Mouse (Mus musculus) heart, embryonic 12.5 days (tissue): ENCODE data around the gene Caskin2. TPM values are rescaled to one million over a fixed set of nuclear protein-coding genes. Genes with fewer than 3 reads are reported as not detected.

Source experiments
- ATAC-seq: fragments of 200-750 bp; cut with Nextera tagmentation; 2 replicates; pipeline ENCODE4 v1.8.0; 2017; ENCODE audit warnings: moderate TSS enrichment, moderate library complexity; ENCODE audit not compliant: insufficient number of reproducible peaks, low FRiP score
- H3K27ac ChIP-seq: fragments of 300-500 bp; sonication (generic); 2 replicates; pipeline ENCODE4 v1.5.1; 2016; ENCODE audit warnings: mild to moderate bottlenecking, moderate library complexity; ENCODE audit not compliant: poor library complexity, severe bottlenecking
- H3K27me3 ChIP-seq: fragments of 300-500 bp; sonication (generic); replicated peaks from 2 replicates; pipeline ENCODE4 v1.6.1; 2016; ENCODE audit warnings: mild to moderate bottlenecking, moderate library complexity
- H3K36me3 ChIP-seq: fragments of 300-500 bp; sonication (generic); 2 replicates; pipeline ENCODE4 v1.6.1; 2016; ENCODE audit warnings: mild to moderate bottlenecking, moderate library complexity
- H3K4me1 ChIP-seq: fragments of 300-500 bp; sonication (generic); replicated peaks from 2 replicates; pipeline ENCODE4 v1.6.1; 2016; ENCODE audit warnings: mild to moderate bottlenecking
- H3K4me2 ChIP-seq: fragments of 300-500 bp; sonication (generic); 2 replicates; pipeline ENCODE4 v1.6.1; 2016; ENCODE audit warnings: mild to moderate bottlenecking, moderate library complexity
- H3K4me3 ChIP-seq: fragments of 300-500 bp; sonication (generic); 2 replicates; pipeline ENCODE4 v1.5.1; 2016; ENCODE audit warnings: mild to moderate bottlenecking
- H3K9ac ChIP-seq: fragments of 300-500 bp; sonication (generic); 2 replicates; pipeline ENCODE4 v1.6.1; 2016; ENCODE audit warnings: mild to moderate bottlenecking, moderate library complexity
- H3K9me3 ChIP-seq: fragments of 300-500 bp; sonication (generic); replicated peaks from 2 replicates; pipeline ENCODE4 v1.6.1; 2016; ENCODE audit warnings: mild to moderate bottlenecking, moderate library complexity
- WGBS: fragments of 180-500 bp; shearing (Covaris S2); methylation state at CpG from one replicate; pipeline ENCODE4 v1.1.7; 2016; 5-methylcytosine and 5-hydroxymethylcytosine counted together
- polyA plus RNA-seq: library from polyadenylated mRNA; unstranded; fragments of >200 nt; fragmentation: Nextera tagmentation; extraction: Ambion mirVana; gene quantifications from 2 replicates; pipeline ENCODE4 v1.2.1, GENCODE M21; 2016

The Caskin2 gene
- polyA plus RNA-seq, 1 experiment from 2014 or later: 23.5 TPM

GRCm38 (mm10) chr11:115805005-115805404 is 8.4 kb downstream of the Caskin2 start:
- 79% methylated on average over 7 of the region's 7 CpGs for WGBS
- no peaks in the 10 kb centered on the region for H3K9me3 ChIP-seq
- ATAC-seq: no peak
- no peak overlapping the region for H3K27ac ChIP-seq
- peaks cover 78% of the 10 kb centered on the region for H3K36me3 ChIP-seq
- no peak overlapping the region for H3K4me2 ChIP-seq
- H3K4me1 ChIP-seq: peaks cover 37% of the 10 kb centered on the region
- H3K27me3 ChIP-seq: no peaks in the 10 kb centered on the region
- no peak overlapping the region for H3K9ac ChIP-seq
- H3K4me3 ChIP-seq: no peak overlapping the region

GRCm38 (mm10) chr11:115803072-115803709 is 10.2 kb downstream of the Caskin2 start:
- Histone ChIP-seq H3K27ac (no peak overlapping the region), H3K27me3 (no peaks in the 10 kb centered on the region), H3K36me3 (peaks cover 94% of the 10 kb centered on the region), H3K9ac (no peak overlapping the region), H3K4me2 (no peak overlapping the region), H3K4me1 (peaks cover 18% of the 10 kb centered on the region), H3K4me3 (no peak overlapping the region), H3K9me3 (no peaks in the 10 kb centered on the region)
- ATAC-seq: no peak
- 87% methylated on average over 24 of the region's 24 CpGs for WGBS

DNA sequence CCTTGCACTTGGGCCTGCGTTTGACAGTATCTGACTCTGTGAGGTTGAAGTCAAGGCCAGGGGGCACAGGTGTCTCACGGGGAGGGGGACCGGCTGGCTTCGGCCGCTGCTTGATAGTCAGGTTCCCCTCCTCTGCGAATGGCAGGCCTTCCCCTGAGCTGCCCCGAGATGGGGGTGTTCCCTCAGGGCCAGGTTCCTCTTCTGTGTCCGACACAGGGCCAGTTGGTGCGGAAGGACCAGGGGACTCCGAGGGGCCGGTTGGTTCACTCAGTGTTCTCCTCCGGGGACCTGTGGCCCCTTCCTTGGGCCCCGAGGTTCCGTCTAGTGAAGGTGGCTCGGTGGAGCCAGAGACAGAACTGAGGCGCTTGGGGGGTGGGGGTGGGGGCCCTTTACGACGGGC is 12.5 kb downstream of the Caskin2 start:
- H3K9me3 ChIP-seq: no peaks in the 10 kb centered on the region
- ATAC-seq: no peak
- no peak overlapping the region for H3K27ac ChIP-seq
- H3K9ac ChIP-seq: no peak overlapping the region
- no peaks in the 10 kb centered on the region for H3K27me3 ChIP-seq
- H3K4me3 ChIP-seq: no peak overlapping the region
- no peak overlapping the region for H3K4me2 ChIP-seq
- no peaks in the 10 kb centered on the region; the same call in 1 of the 2 replicates for H3K4me1 ChIP-seq
- 91% methylated on average over 18 of the region's 18 CpGs for WGBS
- peaks cover 95% of the 10 kb centered on the region for H3K36me3 ChIP-seq

- H3K9me3 ChIP-seq: no peaks in the 10 kb centered on the region
- peaks cover 99% of the 10 kb centered on the region for H3K36me3 ChIP-seq
- WGBS: 76% methylated on average over 9 of the region's 9 CpGs
- no peak overlapping the region for H3K4me2 ChIP-seq
- no peak overlapping the region for H3K4me3 ChIP-seq
- no peaks in the 10 kb centered on the region for H3K4me1 ChIP-seq
- H3K27ac ChIP-seq: 0 out of 2 replicates have a peak overlapping the region, but pooled peaks have one; percentile 19
- no peak for ATAC-seq
- no peaks in the 10 kb centered on the region for H3K27me3 ChIP-seq
- H3K9ac ChIP-seq: no peak overlapping the region
Observed at GRCm38 (mm10) chr11:115797665-115798064, 15.8 kb downstream of the Caskin2 start.

- no peak overlapping the region for H3K9ac ChIP-seq
- no peaks in the 10 kb centered on the region for H3K9me3 ChIP-seq
- 0 out of 2 replicates have a peak overlapping the region, but pooled peaks have one; percentile 1 for H3K27ac ChIP-seq
- H3K27me3 ChIP-seq: no peaks in the 10 kb centered on the region
- 78% methylated on average over 15 of the region's 15 CpGs for WGBS
- ATAC-seq: no peak
- no peak overlapping the region for H3K4me3 ChIP-seq
- no peaks in the 10 kb centered on the region for H3K4me1 ChIP-seq
- peaks cover 99% of the 10 kb centered on the region for H3K36me3 ChIP-seq
- H3K4me2 ChIP-seq: no peak overlapping the region
Observed at GRCm38 (mm10) chr11:115796898-115797297, 16.5 kb downstream of the Caskin2 start.

DNA sequence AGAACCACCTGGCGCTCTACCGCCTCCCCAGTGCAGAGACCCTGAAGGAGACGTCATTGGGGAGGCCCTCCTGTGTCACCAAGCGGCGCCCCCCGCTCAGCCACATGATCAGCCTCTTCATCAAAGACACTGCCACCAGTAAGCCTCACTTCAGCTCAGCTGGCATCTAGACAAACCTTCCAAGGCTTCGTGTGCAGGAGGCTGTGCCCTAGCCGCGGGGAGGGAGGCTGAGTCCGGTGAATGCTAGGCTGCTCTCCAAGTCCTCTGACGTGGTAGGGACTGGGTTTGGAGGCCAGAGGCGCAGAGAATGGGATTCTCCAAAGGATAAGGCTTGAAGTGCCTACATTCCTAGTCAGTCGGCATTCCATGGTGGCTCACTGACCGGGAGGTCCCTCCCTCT is 21.1 kb downstream of the Caskin2 start:
- 83% methylated on average over 14 of the region's 14 CpGs for whole genome bisulfite sequencing

DNA sequence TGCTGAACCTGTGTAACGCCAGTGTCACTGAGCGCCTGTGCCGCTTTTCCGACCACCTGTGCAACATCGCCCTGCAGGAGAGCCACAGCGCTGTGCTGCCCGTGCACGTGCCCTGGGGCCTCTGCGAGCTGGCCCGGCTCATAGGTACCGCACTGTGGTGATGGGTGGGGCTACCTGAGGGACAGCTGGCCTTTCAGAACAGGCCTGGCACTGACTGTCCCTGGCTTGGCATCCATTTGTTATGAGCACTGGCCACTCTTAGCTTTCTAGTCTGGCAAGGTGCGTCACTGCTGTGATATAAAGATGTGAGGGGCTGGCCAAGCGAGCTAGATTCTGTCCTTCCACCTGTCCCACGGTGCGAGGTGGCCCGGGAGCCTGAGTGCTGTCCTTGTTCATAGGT is 21.5 kb downstream of the Caskin2 start:
- Histone ChIP-seq H3K4me3 (no peak overlapping the region), H3K9ac (no peak overlapping the region), H3K27me3 (no peaks in the 10 kb centered on the region), H3K4me2 (no peak overlapping the region), H3K27ac (no peak overlapping the region), H3K36me3 (peaks cover 98% of the 10 kb centered on the region), H3K9me3 (no peaks in the 10 kb centered on the region), H3K4me1 (no peaks in the 10 kb centered on the region)
- ATAC-seq: no peak
- WGBS: 94% methylated on average over 16 of the region's 16 CpGs

More for the DNA sequence above, 21.1 kb downstream of the Caskin2 start:
- no peak overlapping the region for H3K27ac ChIP-seq
- H3K9ac ChIP-seq: no peak overlapping the region
- H3K4me3 ChIP-seq: no peak overlapping the region
- H3K4me2 ChIP-seq: no peak overlapping the region
- no peak for ATAC-seq
- no peaks in the 10 kb centered on the region for H3K4me1 ChIP-seq
- H3K9me3 ChIP-seq: no peaks in the 10 kb centered on the region
- no peaks in the 10 kb centered on the region for H3K27me3 ChIP-seq
- peaks cover 98% of the 10 kb centered on the region for H3K36me3 ChIP-seq

GRCm38 (mm10) chr11:115789787-115790186 is 23.7 kb downstream of the Caskin2 start:
- Histone ChIP-seq H3K4me1 (no peaks in the 10 kb centered on the region), H3K9ac (no peak overlapping the region), H3K27me3 (no peaks in the 10 kb centered on the region)

GRCm38 (mm10) chr11:115786473-115786872 is 27.0 kb downstream of the Caskin2 start:
- no peak overlapping the region for H3K4me3 ChIP-seq
- H3K27me3 ChIP-seq: no peaks in the 10 kb centered on the region
- no peak for ATAC-seq
- no peak overlapping the region for H3K27ac ChIP-seq
- H3K36me3 ChIP-seq: peaks cover 66% of the 10 kb centered on the region
- WGBS: 79% methylated on average over 6 of the region's 6 CpGs
- no peak overlapping the region for H3K9ac ChIP-seq
- H3K9me3 ChIP-seq: no peaks in the 10 kb centered on the region
- no peak overlapping the region for H3K4me2 ChIP-seq
- peaks cover 8% of the 10 kb centered on the region for H3K4me1 ChIP-seq

More at GRCm38 (mm10) chr11:115789787-115790186, 23.7 kb downstream of the Caskin2 start:
- no peak for ATAC-seq
- WGBS: 92% methylated on average over 7 of the region's 7 CpGs
- H3K4me2 ChIP-seq: no peak overlapping the region
- no peak overlapping the region for H3K4me3 ChIP-seq
- H3K36me3 ChIP-seq: peaks cover 92% of the 10 kb centered on the region
- no peak overlapping the region for H3K27ac ChIP-seq
- H3K9me3 ChIP-seq: no peaks in the 10 kb centered on the region

GRCm38 (mm10) chr11:115780141-115781070 is 33.0 kb downstream of the Caskin2 start:
- H3K36me3 ChIP-seq: peaks cover 18% of the 10 kb centered on the region; the same call in 1 of the 2 replicates
- 0 out of 2 replicates have a peak overlapping the region, but pooled peaks have one; percentile 4 for H3K4me3 ChIP-seq
- peak overlapping the region; percentile 62 for H3K4me2 ChIP-seq
- peak overlapping the region; percentile 97 for H3K27ac ChIP-seq
- WGBS: 23% methylated on average over 20 of the region's 20 CpGs
- H3K9ac ChIP-seq: peak overlapping the region; percentile 56
- H3K9me3 ChIP-seq: no peaks in the 10 kb centered on the region
- H3K4me1 ChIP-seq: peaks cover 67% of the 10 kb centered on the region
- no peaks in the 10 kb centered on the region for H3K27me3 ChIP-seq
- no peak for ATAC-seq

GRCm38 (mm10) chr11:115779038-115779571 is 34.3 kb downstream of the Caskin2 start:
- Histone ChIP-seq H3K9ac (peak overlapping the region; percentile 56; the same call in 1 of the 2 replicates), H3K4me3 (peak overlapping the region; percentile 16), H3K4me2 (peak overlapping the region; percentile 62), H3K36me3 (peaks cover 17% of the 10 kb centered on the region; the same call in 1 of the 2 replicates), H3K27ac (peak overlapping the region; percentile 97), H3K27me3 (no peaks in the 10 kb centered on the region), H3K4me1 (peaks cover 77% of the 10 kb centered on the region), H3K9me3 (no peaks in the 10 kb centered on the region)
- ATAC-seq: peak; percentile 89
- 3% methylated on average over 9 of the region's 9 CpGs for WGBS
